Mouse (Mus musculus) NIH3T3 (cell line): ENCODE measurements around the gene Ppp6r2.

Experiments used
- DNase-seq: peaks from one replicate; pipeline ENCODE4 v3.0.0-alpha.2; 2012; ENCODE audit warnings: low read depth

The Ppp6r2 gene

DNA sequence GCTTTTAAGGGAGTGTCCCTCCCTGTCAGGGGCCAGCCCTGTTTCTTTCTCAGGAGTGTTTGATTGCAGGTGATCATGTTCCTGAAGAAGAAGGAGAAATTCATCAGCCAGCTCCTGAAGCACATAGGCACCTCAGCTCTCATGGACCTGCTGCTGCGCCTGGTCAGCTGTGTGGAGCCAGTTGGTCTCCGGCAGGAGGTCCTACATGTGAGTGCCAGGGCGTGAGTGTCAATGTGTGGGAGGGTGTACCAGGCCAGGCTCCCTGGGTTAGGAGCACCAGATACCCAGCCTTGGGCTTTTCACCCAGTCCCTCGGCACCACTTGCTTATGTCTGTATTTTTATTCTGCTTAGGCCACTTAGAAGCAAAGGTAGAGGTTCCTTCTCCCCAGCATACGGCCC is 47.6 kb downstream of the Ppp6r2 start:
- no peak for DNase-seq

DNA sequence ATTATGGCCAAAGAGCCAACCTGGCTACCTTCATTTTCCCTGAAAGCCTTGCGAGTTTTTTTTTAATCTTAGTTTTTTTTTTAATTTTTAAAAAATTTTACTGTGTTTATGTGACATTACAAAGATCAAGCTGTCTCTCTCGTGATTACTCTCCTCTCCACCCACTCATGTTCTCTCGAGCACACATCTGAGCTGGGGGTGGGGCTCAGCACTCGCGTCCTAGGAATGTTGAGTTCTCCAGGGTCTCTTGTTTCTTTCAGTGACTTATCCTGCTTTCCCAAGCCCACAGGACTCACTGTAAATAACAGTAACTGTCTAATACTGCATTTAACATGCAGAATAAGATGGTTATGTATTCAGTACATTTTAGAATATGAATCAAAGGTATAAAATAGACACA is 53.1 kb downstream of the Ppp6r2 start:
- DNase-seq: peak; percentile 63

DNA sequence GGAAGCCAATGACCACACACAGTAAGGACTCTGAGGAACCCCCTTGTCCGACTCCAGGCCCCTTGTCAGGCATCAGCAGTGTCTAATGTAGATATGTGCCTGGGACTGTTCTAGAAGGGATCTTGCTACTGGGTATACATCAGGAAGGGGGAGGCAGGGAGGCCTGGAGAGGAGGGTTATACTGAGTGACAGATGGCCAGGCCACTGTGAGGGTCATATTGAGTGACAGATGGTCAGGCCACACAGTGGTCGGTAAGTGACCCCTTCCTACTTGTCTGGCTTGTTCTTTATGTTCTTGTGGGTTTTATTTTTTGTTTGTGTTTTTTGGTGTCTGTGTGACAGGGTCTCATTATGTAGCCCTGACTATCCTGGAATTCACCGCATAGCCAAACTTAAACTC is 64.1 kb downstream of the Ppp6r2 start:
- no peak for DNase-seq

DNA sequence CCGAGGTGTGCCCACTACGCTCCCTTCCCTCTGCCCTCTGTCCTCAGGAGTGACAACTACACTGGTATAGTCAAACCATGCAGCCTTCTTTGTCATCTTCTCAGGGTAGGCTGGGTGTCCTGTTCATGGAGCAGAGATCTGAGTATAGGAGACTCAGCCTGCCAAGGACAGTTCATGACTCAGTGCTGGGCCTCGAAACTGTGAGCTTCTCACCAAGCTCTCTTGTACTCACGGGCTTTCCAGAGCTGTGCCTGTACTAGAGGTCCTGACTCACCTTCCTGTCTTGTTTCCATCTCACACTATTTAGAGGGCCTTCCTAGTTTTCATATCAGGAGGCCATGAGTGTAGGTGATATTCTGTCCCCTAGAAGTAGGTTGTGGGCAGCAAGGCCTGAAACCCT is 66.0 kb downstream of the Ppp6r2 start:
- DNase-seq: no peak

DNA sequence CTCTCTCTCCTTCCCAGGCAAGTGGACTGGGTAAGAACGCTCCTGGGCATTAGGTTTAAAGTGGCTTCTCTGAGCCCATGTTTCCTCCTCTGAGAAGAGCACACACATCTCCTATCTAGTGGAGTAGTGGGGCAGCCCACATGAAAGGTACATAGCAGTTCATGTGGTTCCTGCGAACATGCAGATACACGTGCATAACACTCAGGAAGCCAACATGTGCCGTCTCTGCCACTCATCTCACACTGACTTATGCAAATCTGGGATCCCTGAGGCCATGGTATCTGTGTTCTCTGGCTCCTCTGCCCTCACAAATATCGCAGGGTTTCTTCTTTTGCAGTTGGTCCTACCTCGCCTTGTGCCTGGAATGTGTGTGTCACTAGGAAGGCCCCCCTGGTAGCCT is 71.2 kb downstream of the Ppp6r2 start:
- DNase-seq: no peak

DNA sequence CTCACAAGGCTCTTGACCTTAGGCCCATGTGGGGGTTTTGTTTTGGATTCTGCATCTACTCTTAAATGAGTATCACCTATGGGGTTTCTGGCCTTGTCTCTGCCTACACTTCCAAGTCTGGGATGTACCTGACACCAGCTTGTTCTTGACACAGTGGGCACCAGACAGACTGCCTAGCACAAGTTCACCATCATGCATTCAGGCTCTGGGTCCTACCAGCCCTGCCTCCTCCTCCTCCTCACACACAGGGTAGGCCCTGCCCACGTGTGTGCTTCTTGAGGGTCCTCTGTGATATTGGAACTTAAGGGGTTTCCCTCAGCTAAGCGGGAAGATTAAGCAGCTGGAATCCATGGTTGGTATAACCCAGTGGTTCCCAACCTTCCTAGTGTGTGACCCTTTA is 72.7 kb downstream of the Ppp6r2 start:
- DNase-seq: no peak

DNA sequence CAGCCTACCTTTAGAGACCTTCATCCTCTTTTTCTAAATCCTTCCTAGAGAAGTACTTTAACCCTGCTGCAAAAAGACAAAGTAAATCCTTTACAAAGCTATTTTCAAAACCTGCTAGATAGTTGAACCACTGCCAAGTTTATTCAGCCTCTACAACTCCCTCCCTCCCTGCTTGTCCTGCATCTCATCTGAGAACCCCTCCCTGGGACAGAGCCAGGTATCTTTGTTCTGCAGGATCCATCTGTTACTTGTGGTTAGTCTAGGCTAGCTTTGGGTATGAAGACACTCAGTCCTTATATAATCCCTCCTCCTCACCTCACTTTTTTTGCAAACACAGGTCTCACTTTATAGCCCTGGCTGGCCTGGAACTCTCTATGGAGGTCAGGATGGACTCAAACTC is 73.7 kb downstream of the Ppp6r2 start:
- DNase-seq: no peak

DNA sequence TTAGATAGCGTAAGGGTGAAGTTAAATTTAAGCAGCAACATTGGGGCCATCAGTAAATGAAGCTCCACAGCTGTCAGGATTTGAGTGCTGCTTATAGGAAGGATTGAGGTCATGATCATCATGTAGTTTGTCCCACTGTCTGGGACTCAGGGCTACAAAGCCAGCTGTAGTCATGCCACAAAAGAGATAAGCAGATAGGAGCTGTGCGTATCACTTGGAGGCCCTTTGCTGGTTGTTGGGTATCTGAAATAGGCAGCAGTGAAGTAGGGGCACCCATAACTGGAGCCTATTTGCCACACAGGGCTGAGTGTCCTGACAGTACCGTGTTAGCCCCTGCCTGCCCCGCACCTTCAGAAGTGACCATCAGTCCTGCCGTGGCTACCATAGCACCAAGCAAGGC is 74.1 kb downstream of the Ppp6r2 start:
- DNase-seq: no peak

DNA sequence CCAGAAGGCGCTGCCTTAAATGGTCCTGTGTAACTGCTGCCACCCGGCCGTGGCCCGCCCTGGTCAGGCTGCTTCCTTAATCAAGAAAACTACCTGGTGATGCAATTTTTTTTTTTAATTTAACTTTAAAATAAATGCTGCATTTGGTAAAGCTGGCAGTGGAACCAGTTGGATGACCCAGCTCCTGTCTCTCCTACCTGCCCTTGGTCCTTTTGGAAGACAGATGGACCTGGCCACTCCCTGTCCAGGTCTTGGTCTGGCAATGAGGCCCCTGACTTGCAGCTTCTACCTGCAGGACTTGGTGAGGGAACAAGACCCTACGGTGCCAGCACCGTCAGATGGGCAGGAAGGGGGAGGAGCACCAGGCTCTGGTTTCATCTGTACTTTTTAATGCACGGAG is 74.8 kb downstream of the Ppp6r2 start:
- DNase-seq: no peak

DNA sequence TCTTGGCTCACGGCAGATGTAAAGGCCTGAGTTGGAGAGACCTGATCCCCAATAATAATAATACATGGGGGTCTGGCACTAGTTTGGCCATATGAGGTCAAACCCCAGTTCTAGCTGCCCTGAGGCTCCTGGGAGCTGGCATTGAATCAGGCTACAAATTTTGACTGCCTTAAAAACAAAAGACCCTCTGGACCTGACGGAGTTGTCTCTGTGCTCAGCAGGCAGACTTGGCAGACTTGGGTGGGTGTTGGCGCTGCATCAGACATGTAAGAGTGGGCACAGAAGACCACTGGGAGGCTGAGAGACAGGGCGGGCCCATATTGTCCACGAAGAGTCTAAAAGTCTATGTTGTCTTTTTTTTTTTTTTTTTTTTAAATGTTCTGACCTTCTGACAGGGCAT is 75.2 kb downstream of the Ppp6r2 start:
- no peak for DNase-seq

DNA sequence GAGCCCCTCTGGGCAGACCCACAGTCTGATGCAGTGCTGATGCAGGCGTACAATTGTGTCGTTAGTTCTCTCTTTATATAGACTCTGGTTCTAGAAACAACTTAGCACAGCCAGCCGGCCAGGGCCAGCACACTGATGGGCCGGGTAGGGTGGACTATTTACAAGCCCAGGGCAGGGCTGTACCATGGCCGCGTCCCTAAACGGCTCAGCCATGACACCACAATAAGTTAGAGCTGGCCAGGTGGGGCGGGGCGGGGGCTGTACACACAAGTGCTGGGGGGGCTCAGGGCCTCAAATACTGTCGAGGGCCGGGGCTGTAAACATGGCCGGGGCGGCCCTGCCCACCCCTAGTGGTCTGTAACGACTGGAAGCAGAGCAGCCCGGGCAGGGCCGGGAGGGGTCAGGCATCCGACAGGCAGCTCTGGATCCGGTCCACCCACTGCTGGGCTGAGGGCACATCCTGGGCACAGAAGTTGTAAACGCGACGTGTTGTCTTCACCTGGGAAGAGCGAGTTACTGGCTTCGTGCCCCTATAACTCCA is 76.9 kb downstream of the Ppp6r2 start:
- DNase-seq: no peak

DNA sequence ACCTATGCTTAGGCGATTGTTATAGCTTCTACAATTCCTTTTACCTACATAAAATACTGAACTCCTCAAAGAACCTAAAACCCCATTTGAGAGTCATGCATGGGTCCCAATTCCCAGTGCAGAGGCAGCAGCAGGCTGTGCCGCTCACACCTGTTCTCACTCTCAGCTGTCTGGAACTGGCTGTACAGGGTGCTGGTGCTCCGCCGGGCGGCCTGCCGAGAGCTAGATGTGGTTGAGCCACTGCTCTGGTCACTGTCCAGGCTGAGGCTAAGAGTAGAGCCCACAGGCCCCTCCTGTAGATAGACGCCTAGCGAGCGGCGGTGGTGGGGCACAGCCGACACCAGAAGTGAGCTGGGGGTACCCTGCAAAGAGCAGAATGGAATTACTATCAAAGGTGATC is 78.1 kb downstream of the Ppp6r2 start:
- no peak for DNase-seq

DNA sequence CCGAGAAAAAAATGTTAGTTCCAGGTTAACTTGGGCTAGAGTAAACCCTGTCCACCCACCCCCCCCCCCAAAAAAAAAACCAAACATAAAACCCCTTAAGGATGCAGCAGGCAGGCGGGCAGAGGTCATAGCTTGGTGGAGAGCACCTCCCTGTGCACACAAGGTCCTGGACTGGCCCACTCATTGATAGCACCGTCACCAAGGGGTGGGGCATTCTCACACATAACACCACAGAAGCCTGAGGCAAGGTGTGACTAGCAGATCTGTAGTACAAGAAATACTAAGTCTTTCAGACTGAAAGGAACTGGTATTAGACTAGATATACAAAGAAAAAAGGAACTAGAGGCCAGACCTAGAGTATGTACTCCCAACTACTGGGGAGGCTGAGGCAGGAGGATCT is 80.2 kb downstream of the Ppp6r2 start:
- no peak for DNase-seq

DNA sequence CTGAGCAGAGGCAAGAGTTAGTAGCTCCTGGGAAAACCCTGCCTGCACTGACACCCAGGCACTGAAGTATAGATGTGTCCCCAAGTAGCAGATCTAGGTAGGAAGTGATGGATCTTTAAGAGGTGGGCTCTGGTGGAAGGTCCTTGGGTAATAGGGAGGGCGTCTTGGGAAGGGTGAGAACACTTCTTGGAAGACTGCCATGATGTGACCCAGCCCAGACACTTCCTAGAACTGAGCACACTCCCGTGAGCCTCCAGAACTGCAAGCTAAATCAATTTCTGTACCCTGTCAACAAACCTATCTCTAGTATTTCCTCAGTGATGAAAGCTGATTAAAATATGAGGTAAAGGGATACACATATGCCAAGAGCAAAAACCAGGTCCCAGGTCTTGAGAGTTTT is 81.4 kb downstream of the Ppp6r2 start:
- DNase-seq: no peak

DNA sequence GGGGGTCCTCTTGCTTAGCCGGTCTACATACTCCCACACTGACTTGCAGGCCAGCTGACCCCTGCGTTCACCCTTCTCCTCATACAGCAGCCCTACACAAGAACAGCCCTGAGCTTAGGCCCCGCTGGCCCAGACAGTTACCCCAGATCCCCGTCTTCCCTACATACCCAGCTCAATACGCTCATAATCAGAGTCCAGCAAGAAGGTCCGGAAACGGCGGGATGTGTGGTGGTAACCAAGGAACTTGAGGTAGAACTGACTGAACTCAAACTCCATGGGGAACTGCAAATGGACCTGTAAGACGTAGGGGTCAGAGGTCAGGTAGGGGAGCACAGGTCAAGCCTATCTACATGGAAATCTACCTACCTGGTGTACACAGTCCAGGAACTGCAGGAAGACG is 82.4 kb downstream of the Ppp6r2 start:
- DNase-seq: no peak

DNA sequence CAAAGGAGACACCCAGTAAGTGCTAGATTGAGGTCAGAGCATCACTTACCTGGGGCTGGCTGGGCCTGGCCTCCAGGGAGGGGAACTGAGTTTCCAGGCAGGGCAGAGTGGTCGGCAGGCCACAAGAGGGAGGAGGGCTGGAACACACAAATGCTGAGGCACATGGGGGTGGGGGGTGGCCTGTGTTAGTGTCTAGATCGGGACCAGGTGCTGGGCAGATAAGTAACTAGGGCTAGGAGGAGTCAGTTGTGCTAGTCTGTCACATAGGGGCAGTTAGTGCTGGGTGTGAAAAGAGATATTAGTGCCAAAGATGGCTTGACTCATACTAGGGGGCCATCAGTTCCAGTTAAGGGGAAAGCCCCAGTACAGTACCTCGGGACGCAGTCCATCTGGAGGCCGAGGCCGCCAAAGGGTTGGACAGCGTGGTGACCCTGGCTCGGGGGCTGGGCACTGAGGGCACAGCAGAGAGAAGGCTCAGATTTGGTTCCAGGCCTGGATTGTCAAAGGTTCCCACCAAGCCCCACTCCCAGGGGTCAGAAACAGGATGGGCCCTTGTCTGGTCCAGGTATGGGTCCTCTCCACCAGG is 84.3 kb downstream of the Ppp6r2 start:
- no peak for DNase-seq

DNA sequence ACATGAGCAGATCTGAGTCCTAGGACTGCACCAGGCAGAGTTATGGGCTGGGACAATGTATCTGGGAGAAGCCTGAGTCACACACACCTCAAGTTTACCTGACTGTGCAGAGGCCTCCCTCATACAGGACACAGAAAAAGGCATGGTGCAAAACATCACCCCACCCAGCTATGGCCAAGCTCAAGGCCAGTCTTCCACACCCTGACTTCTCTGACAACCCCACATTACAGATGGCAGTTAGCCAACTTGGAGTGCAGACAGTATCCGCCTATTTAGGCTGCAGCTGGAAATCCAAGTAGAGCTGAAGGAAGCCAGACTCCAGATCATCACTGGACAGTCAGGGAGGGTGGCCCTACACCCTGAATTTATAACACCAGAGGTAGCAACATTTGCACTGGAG is 85.1 kb downstream of the Ppp6r2 start:
- DNase-seq: peak; percentile 71

DNA sequence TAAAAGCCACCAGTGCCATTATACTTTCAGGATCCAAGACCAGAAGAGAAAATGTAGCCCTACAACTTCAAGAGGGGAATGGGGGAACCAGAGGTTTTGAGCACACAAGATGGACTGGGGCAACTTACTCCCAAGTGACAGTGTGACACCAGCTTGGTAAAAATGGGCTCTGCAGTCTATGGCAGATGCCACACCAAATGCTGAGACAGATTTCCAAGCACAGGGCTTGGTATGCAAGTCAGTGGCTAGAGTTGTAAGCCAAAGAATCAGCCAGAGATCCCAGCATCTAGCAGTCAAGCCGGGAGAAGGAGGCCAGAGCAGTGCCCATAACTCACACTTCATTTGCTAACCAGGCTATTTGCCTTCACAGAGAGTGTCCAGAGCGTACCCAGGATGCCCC is 86.3 kb downstream of the Ppp6r2 start:
- DNase-seq: no peak

DNA sequence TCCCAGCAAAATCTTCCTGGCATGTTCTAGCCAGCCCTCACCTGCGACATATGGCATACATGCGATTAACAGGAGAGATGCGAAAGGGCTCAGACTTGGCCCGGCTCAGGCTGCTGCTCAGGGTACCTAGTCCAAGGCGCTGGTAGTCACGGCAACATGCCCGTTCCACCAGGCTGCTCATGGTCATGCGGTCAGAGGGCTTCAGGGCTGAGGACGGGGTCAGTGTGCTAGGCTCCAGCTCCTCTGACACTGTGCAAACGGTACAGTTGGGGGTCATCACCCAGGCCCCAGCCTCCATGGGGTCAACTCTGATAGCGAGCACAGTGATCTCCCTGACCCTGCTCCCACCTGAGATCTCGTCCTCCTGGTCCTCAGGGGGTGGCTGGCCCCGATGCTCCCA is 88.8 kb downstream of the Ppp6r2 start:
- DNase-seq: no peak

DNA sequence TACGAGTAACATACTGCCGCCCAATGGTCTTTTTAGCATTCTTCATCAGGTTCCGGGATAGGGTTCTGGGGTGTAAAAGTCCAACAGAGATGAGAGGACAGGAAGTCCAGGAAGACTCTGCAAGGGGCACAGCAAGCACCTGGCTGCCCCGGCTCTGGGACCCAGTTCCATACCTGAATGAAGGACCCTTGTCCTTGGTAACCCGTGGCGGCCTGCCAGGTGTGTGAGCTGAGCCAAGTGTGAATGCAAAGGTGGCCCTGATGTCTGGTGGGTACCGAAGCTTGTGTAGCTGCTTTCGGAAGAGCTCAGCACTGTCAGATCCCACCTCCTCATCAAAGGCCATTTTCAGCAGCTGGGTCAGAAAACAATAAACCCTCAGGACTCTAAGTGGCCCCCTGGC is 89.2 kb downstream of the Ppp6r2 start:
- no peak for DNase-seq

DNA sequence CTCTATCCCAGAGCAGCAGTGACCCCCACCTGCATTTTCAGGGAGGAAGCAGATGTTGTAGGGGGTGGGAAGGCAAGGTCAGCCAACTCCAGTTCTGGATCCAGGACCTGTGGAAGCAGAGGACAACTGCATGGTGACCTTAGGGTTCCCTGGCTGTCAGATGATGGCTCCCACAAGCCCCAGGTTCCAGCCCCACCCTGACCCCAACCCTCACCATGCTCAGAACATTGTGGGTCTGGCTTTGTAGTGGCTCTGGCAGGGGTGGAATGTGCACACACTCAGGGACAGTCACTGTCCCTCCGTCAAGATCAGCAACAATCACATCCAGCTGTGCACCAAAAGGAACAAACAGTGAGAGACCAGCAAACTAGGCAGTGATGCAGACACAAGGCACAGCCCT is 94.6 kb downstream of the Ppp6r2 start:
- DNase-seq: no peak

DNA sequence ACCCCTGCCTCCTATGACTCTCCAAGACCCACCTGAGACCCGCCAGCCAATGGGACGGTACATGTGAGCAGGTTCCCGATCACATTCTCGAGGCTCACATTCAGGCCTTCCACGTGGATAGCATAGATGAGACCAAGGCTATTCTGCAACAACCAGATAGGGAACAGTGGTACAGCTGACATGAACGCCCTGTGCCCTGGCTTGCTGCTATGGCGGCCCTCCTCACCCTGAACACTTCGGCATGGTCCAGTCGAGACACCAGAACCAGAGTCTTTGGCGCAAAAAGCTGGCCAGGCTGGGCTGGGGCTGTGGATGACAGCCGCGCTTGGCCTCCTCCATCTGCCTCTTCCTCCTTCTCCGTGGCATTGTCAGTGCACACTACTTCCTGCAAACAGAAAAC is 96.1 kb downstream of the Ppp6r2 start:
- DNase-seq: no peak

DNA sequence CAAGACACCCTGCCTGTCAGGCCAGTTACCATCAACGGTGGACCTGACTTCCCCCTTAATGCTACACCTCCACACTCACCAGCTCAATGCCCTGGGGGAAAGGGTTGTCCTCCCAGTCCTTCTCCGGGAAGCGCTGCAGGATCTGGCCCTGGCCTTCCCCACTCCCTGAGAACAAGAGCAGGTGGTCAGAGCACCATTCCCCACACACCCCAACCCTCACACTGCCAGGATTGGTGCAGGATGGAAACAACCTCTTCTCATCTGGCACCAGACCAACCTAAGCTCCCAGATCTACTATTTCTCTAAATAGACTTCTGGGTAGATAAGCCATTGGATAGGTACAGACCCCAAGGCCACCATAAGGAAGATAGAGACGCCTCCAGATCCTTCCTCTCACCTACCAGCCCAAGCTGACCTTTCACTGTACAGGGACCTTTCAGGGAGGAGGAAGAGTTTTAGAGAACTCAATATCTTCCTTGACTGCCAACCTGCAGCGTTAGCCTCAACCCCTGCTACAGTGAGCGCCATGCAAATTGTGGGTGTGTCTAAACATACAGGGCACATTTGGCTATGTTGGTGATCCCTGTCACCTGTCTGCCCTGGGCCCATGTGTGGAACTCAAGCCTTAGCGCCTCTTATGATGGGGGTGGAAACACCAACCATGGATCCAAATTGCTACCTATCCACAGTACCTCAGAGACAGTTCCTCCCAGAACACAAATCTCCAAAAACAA is 97.2 kb downstream of the Ppp6r2 start:
- no peak for DNase-seq

DNA sequence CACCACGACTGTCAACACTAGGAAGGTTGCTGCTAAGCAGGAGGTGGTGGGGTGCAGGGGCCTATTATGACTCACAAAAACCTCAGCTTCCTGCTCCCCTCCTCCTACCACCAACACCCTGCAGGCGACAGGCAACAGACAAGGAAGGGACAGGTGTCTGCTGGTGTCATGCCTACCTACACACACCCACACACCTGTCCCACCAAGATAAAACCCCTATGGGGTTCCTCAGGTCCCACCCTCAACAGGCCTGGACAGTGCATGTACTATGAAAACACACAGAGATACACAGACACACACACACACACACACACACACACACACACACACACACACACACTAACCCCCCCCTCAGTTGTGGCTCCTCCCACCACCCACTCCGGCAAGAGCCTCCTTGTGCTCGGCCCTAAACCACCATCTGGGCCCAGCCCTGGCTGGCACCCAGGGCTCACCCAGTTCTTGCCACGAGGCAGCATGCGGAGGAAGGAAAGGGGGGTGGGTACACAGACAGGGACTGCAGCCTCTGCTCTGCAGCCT is 98.7 kb downstream of the Ppp6r2 start:
- DNase-seq: peak; percentile 56
